29 mouse cellular contexts compared by ENCODE assay signal in the genomic region with DNA sequence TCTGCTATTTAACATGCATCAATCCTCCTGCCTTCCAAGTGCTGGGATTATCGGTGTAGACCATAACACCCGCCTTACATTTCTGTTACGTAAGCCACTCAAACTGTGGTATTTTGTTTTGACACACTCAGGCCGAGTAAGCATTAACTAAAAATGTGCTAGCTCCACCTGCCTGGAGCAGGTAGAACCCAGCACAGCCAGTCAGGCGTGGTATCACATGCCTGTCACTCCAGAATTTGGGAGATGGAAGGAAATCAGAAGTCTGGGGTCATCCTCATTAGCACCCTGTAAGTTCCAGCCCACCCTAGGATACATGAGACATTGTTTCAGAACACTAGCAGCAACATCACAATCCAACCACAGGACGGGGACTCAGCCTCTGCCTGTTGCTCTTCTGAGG. TPM values are rescaled to one million over a fixed set of nuclear protein-coding genes. Genes with fewer than 3 reads are reported as not detected.
A peak's percentile ranks its signal among the peaks of the same experiment; 100 is the strongest.
DNase-seq lines count a peak whose midpoint lies in the region; ATAC-seq lines count a peak whose summit lies in the region.
"Had no signal": no experiment of that assay in that cellular context is flagged by ENCODE, and none has a peak within 500 bp of the region (broad histone marks: within the 10 kb centered on the region; RNA-seq: fewer than 3 reads in every experiment).

No protein-coding gene starts in this region.

- H3K4me1 ChIP-seq in kidney, embryonic 15.5 days = no peaks in the 10 kb centered on the region
- H3K4me1 ChIP-seq in kidney, embryonic 14.5 days (ENCODE audit: control insufficient read depth, insufficient read depth, low read length) = no peaks in the 10 kb centered on the region
- H3K4me1 ChIP-seq: embryonic facial prominence, embryonic 10.5 days; embryonic facial prominence, embryonic 13.5 days; forebrain, embryonic 12.5 days; forebrain, embryonic 15.5 days; hindbrain, embryonic 12.5 days; hindbrain, embryonic 15.5 days had no signal

- H3K9ac ChIP-seq in kidney, embryonic 15.5 days = no peak overlapping the region
- H3K9ac ChIP-seq in kidney, embryonic 14.5 days (ENCODE audit: low read depth, low read length) = no peak overlapping the region
- H3K9ac ChIP-seq: embryonic facial prominence, embryonic 13.5 days; forebrain, embryonic 12.5 days; forebrain, embryonic 15.5 days; hindbrain, embryonic 12.5 days; hindbrain, embryonic 15.5 days had no signal

- no peak overlapping the region for H3K4me2 ChIP-seq in kidney, embryonic 15.5 days
- no peak overlapping the region for H3K4me2 ChIP-seq in kidney, embryonic 14.5 days (replicated peaks; ENCODE audit: low read depth, low read length)
- H3K4me2 ChIP-seq: embryonic facial prominence, embryonic 13.5 days; forebrain, embryonic 12.5 days; forebrain, embryonic 15.5 days; heart, embryonic 11.5 days; hindbrain, embryonic 12.5 days; hindbrain, embryonic 15.5 days had no signal

- 81% methylated on average over 6 of the region's 6 CpGs for WGBS in kidney, embryonic 15.5 days
- 86% methylated on average over 6 of the region's 6 CpGs for WGBS in kidney, embryonic 14.5 days

- no peaks in the 10 kb centered on the region for H3K9me3 ChIP-seq in kidney, embryonic 15.5 days (replicated peaks)
- no peaks in the 10 kb centered on the region for H3K9me3 ChIP-seq in kidney, embryonic 14.5 days (ENCODE audit: control insufficient read depth, low read length)
- H3K9me3 ChIP-seq: embryonic facial prominence, embryonic 10.5 days; embryonic facial prominence, embryonic 13.5 days; forebrain, embryonic 12.5 days; forebrain, embryonic 15.5 days; hindbrain, embryonic 12.5 days; hindbrain, embryonic 15.5 days had no signal

- ATAC-seq in kidney, embryonic 15.5 days (replicated peaks; ENCODE audit: low FRiP score) = no peak
- ATAC-seq in kidney, embryonic 14.5 days (ENCODE audit: low FRiP score, low TSS enrichment) = no peak
- ATAC-seq: CD4-positive, CD25-positive, alpha-beta regulatory T cell, adult 4 months; forebrain, embryonic 15.5 days had no signal

- DNase-seq in kidney, adult 18-20 months = peak; percentile 58
- DNase-seq in kidney, adult 9 months = peak; percentile 64
- peak; percentile 48 to 61 for DNase-seq in kidney, postnatal 36 days
- DNase-seq in cerebellum, adult 11-12 months = no peak
- DNase-seq: adrenal gland, adult 2 months; adrenal gland, postnatal 14 days; cerebellum, adult 11 months; cerebellum, adult 8-10 months; cerebellum, postnatal 10 days; cerebellum, postnatal 36 days; embryo, embryonic 11 days; gastrocnemius, postnatal 25 days; heart, adult 2 months had no signal

- H3K36me3 ChIP-seq in kidney, embryonic 15.5 days = no peaks in the 10 kb centered on the region
- no peaks in the 10 kb centered on the region for H3K36me3 ChIP-seq in kidney, embryonic 14.5 days (ENCODE audit: control insufficient read depth, insufficient read depth, low read length)
- H3K36me3 ChIP-seq: embryonic facial prominence, embryonic 10.5 days; embryonic facial prominence, embryonic 13.5 days; forebrain, embryonic 12.5 days; forebrain, embryonic 15.5 days; hindbrain, embryonic 12.5 days; hindbrain, embryonic 15.5 days had no signal

- H3K27me3 ChIP-seq in kidney, embryonic 15.5 days = no peaks in the 10 kb centered on the region
- no peaks in the 10 kb centered on the region for H3K27me3 ChIP-seq in kidney, embryonic 14.5 days (ENCODE audit: control insufficient read depth, insufficient read depth, low read length)
- H3K27me3 ChIP-seq: embryonic facial prominence, embryonic 13.5 days; forebrain, embryonic 12.5 days; forebrain, embryonic 15.5 days; hindbrain, embryonic 12.5 days; hindbrain, embryonic 15.5 days had no signal

- no peak overlapping the region for H3K27ac ChIP-seq in kidney, embryonic 15.5 days
- H3K27ac ChIP-seq in kidney, embryonic 14.5 days (ENCODE audit: low read depth, low read length) = no peak overlapping the region
- H3K27ac ChIP-seq: embryonic facial prominence, embryonic 10.5 days; embryonic facial prominence, embryonic 13.5 days; forebrain, embryonic 12.5 days; forebrain, embryonic 15.5 days; heart, adult 2 months; hindbrain, embryonic 12.5 days; hindbrain, embryonic 15.5 days had no signal

- no peak overlapping the region for H3K4me3 ChIP-seq in kidney, embryonic 15.5 days (replicated peaks)
- H3K4me3 ChIP-seq in kidney, embryonic 14.5 days (ENCODE audit: low read length) = no peak overlapping the region
- H3K4me3 ChIP-seq: embryonic facial prominence, embryonic 10.5 days; embryonic facial prominence, embryonic 13.5 days; erythroblast, embryonic 14.5 days; forebrain, embryonic 12.5 days; forebrain, embryonic 15.5 days; heart, adult 2 months; hindbrain, embryonic 12.5 days; hindbrain, embryonic 15.5 days had no signal

RNA-seq across cellular contexts. Expression of a gene that starts 10.5 kb away (rescaled TPM):
- 0.08 and 0.18 TPM in 2 replicates for polyA plus RNA-seq in kidney, embryonic 15.5 days (2015; fragmentation: Nextera tagmentation; extraction: Ambion mirVana)
- 0.24 TPM in 1 of 2 replicates, not detected in the other for polyA plus RNA-seq in kidney, embryonic 14.5 days (2014; fragmentation: Nextera tagmentation; extraction: Ambion mirVana)
- polyA plus RNA-seq: adrenal gland, adult 2 months; C2C12; cortical plate, adult 2 months; embryonic facial prominence, embryonic 10.5 days; embryonic facial prominence, embryonic 13.5 days; erythroblast, embryonic 14.5 days; forebrain, embryonic 12.5 days; forebrain, embryonic 15.5 days; heart, embryonic 11.5 days; heart, embryonic 14.5 days; hindbrain, embryonic 12.5 days; hindbrain, embryonic 15.5 days had no signal

RNA-seq across cellular contexts. Expression of a gene that starts 35.9 kb away (rescaled TPM):
- polyA plus RNA-seq in kidney, embryonic 15.5 days (2015; fragmentation: Nextera tagmentation; extraction: Ambion mirVana) = not detected in 2 replicates
- not detected in 2 replicates for polyA plus RNA-seq in kidney, embryonic 14.5 days (2014; fragmentation: Nextera tagmentation; extraction: Ambion mirVana)
- polyA plus RNA-seq: C2C12; CD4-positive, CD25-positive, alpha-beta regulatory T cell, adult 4 months; embryonic facial prominence, embryonic 10.5 days; embryonic facial prominence, embryonic 13.5 days; erythroblast, embryonic 14.5 days; forebrain, embryonic 12.5 days; forebrain, embryonic 15.5 days; gonadal fat pad, adult 2 months; heart, adult 2 months; heart, embryonic 11.5 days; heart, embryonic 14.5 days; heart, postnatal 0 days; hindbrain, embryonic 12.5 days had no signal
